Mouse (Mus musculus) kidney, embryonic 16.5 days (tissue): ENCODE measurements at regions not wholly inside any gene's neighbourhood (a gene's known extent, or its start where the extent isn't known, plus 50 kb on each side); places are given as distances from the start of the nearest gene placed in this dataset.

Experiments used
- ATAC-seq: fragments of 200-750 bp; cut with Nextera tagmentation; 2 replicates; pipeline ENCODE4 v1.8.0; 2017; ENCODE audit warnings: moderate TSS enrichment; ENCODE audit not compliant: low FRiP score, low TSS enrichment
- H3K27ac ChIP-seq: fragments of 300-500 bp; sonication (generic); 2 replicates; pipeline ENCODE4 v1.5.1; 2014; ENCODE audit warnings: low read length
- H3K27me3 ChIP-seq: fragments of 300-500 bp; sonication (generic); 2 replicates; pipeline ENCODE4 v1.6.1; 2014; ENCODE audit warnings: low read length, control low read depth, mixed read lengths; ENCODE audit not compliant: insufficient read depth
- H3K36me3 ChIP-seq: fragments of 300-500 bp; sonication (generic); 2 replicates; pipeline ENCODE4 v1.6.1; 2014; ENCODE audit warnings: low read length, control low read depth, mixed read lengths; ENCODE audit not compliant: insufficient read depth
- H3K4me1 ChIP-seq: fragments of 300-500 bp; sonication (generic); 2 replicates; pipeline ENCODE4 v1.6.1; 2014; ENCODE audit warnings: low read length, control low read depth, mixed read lengths; ENCODE audit not compliant: insufficient read depth
- H3K4me2 ChIP-seq: fragments of 300-500 bp; sonication (generic); replicated peaks from 2 replicates; pipeline ENCODE4 v1.6.1; 2014; ENCODE audit warnings: low read depth, low read length
- H3K4me3 ChIP-seq: fragments of 300-500 bp; sonication (generic); 2 replicates; pipeline ENCODE4 v1.5.1; 2014; ENCODE audit warnings: mild to moderate bottlenecking, low read length
- H3K9ac ChIP-seq: fragments of 300-500 bp; sonication (generic); replicated peaks from 2 replicates; pipeline ENCODE4 v1.6.1; 2014; ENCODE audit warnings: low read length
- H3K9me3 ChIP-seq: fragments of 300-500 bp; sonication (generic); 2 replicates; pipeline ENCODE4 v1.6.1; 2016; ENCODE audit warnings: low read length, control low read depth
- WGBS: fragments of 180-500 bp; shearing (Covaris S2); extraction: QIAGEN DNeasy Blood & Tissue Kit; methylation state at CpG from one replicate; pipeline ENCODE4 v1.1.7; 2014; 5-methylcytosine and 5-hydroxymethylcytosine counted together

- Histone ChIP-seq H3K36me3 (no peaks in the 10 kb centered on the region), H3K4me3 (no peak overlapping the region), H3K9ac (no peak overlapping the region), H3K4me2 (no peak overlapping the region), H3K27me3 (no peaks in the 10 kb centered on the region), H3K4me1 (no peaks in the 10 kb centered on the region), H3K27ac (no peak overlapping the region), H3K9me3 (no peaks in the 10 kb centered on the region)
- peak; percentile 35; the same call in 1 of the 2 replicates for ATAC-seq
- WGBS = 10% methylated on average over 11 of the region's 11 CpGs
These were observed 249.4 kb upstream of the Rgma start for GRCm38 (mm10) chr7:73125864-73126263.

GRCm38 (mm10) chr7:73135786-73136185, 239.5 kb upstream of the Rgma start:
- Histone ChIP-seq H3K4me2 (no peak overlapping the region), H3K4me3 (no peak overlapping the region), H3K4me1 (peaks cover 10% of the 10 kb centered on the region; the same call in 1 of the 2 replicates), H3K9me3 (no peaks in the 10 kb centered on the region), H3K27me3 (0 out of 2 replicates have a peak, but pooled peaks cover 4% of the 10 kb centered on the region), H3K27ac (no peak overlapping the region), H3K9ac (no peak overlapping the region), H3K36me3 (no peaks in the 10 kb centered on the region)
- no peak for ATAC-seq
- 84% methylated on average over 6 of the region's 6 CpGs for WGBS

GRCm38 (mm10) chr7:73138269-73138668, 237.0 kb upstream of the Rgma start:
- H3K27ac ChIP-seq = no peak overlapping the region
- H3K36me3 ChIP-seq = no peaks in the 10 kb centered on the region
- H3K27me3 ChIP-seq = 0 out of 2 replicates have a peak, but pooled peaks cover 4% of the 10 kb centered on the region
- H3K9ac ChIP-seq = no peak overlapping the region
- ATAC-seq = no peak
- no peak overlapping the region for H3K4me2 ChIP-seq
- no peak overlapping the region for H3K4me3 ChIP-seq
- peaks cover 22% of the 10 kb centered on the region for H3K4me1 ChIP-seq
- H3K9me3 ChIP-seq = no peaks in the 10 kb centered on the region
- WGBS = 21% methylated on average over 5 of the region's 5 CpGs

DNA sequence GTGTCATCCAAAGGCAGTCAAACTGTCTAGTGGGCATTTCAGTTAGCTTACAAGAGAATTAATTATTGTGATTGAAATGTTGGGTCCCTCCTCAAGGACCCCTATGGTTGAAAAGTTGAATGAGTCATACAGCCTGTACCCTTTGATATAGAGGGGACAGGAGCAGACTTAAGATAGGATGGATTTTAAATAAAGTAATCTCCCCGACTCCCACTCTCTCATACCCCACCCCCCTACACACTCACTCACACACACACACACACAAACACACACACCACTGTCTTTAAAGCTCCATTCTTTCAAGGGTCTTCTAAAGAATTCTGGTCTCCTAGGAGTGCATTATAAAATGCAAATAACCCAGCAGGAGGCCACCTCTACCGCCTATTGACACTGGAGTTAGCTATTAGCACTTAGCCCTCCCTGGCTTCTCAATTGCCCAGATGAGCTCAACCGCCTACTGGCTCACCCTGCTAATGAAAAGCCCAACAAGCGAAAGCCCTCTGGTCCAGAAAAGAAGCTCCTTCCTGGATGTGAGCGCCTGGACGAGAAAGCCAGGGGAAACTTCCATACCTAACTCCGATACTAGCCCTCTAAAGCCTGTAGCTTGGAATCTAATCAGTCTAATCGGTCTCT, 236.3 kb upstream of the Rgma start:
- H3K27ac ChIP-seq = no peak overlapping the region
- H3K4me2 ChIP-seq = no peak overlapping the region
- ATAC-seq = no peak
- no peaks in the 10 kb centered on the region for H3K9me3 ChIP-seq
- WGBS = 14% methylated on average over 8 of the region's 8 CpGs
- H3K9ac ChIP-seq = no peak overlapping the region
- no peaks in the 10 kb centered on the region for H3K36me3 ChIP-seq
- H3K4me3 ChIP-seq = no peak overlapping the region
- H3K27me3 ChIP-seq = 0 out of 2 replicates have a peak, but pooled peaks cover 4% of the 10 kb centered on the region
- H3K4me1 ChIP-seq = peaks cover 22% of the 10 kb centered on the region

- H3K9me3 ChIP-seq = no peaks in the 10 kb centered on the region
- ATAC-seq = no peak
- 63% methylated on average over 6 of the region's 6 CpGs for WGBS
- H3K4me3 ChIP-seq = no peak overlapping the region
- H3K27ac ChIP-seq = no peak overlapping the region
- H3K27me3 ChIP-seq = 0 out of 2 replicates have a peak, but pooled peaks cover 4% of the 10 kb centered on the region
- H3K36me3 ChIP-seq = no peaks in the 10 kb centered on the region
- H3K4me2 ChIP-seq = 0 out of 2 replicates have a peak overlapping the region, but pooled peaks have one; percentile 15
- peaks cover 22% of the 10 kb centered on the region for H3K4me1 ChIP-seq
- H3K9ac ChIP-seq = no peak overlapping the region
These were observed 235.4 kb upstream of the Rgma start for GRCm38 (mm10) chr7:73139901-73140300.

DNA sequence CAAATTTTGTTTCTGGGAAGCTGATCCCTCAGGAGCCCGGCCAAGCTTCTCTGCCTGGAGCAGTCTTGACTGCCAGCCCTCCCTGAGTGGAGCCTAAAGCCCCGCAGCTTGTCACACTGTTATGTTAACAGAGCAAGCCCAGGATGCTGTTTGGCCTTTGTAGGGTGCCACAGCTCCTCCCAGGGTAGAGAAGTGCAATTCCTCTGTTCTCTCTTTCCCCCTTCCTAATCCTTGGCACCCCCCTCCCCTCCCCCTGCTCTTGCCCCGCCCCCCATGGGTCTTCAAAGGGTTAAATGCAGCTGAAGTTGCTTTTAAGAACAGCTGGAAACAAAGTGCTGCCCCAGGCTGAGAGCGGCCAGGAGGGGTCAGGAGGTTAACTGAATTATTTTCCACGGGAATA, 234.1 kb upstream of the Rgma start:
- WGBS = 5% methylated on average over 5 of the region's 5 CpGs
- H3K4me3 ChIP-seq = no peak overlapping the region
- peaks cover 22% of the 10 kb centered on the region for H3K4me1 ChIP-seq
- H3K4me2 ChIP-seq = no peak overlapping the region
- H3K36me3 ChIP-seq = no peaks in the 10 kb centered on the region
- no peak overlapping the region; the same call in 1 of the 2 replicates for H3K27ac ChIP-seq
- H3K9me3 ChIP-seq = no peaks in the 10 kb centered on the region
- no peak overlapping the region for H3K9ac ChIP-seq
- peak; percentile 57; the same call in 1 of the 2 replicates for ATAC-seq
- H3K27me3 ChIP-seq = 0 out of 2 replicates have a peak, but pooled peaks cover 4% of the 10 kb centered on the region

- WGBS = 85% methylated on average over 11 of the region's 11 CpGs
- Histone ChIP-seq H3K36me3 (no peaks in the 10 kb centered on the region), H3K4me1 (peaks cover 19% of the 10 kb centered on the region), H3K27me3 (0 out of 2 replicates have a peak, but pooled peaks cover 4% of the 10 kb centered on the region), H3K9ac (no peak overlapping the region), H3K4me2 (no peak overlapping the region), H3K27ac (no peak overlapping the region), H3K4me3 (no peak overlapping the region), H3K9me3 (no peaks in the 10 kb centered on the region)
- ATAC-seq = no peak
These were observed 231.4 kb upstream of the Rgma start for GRCm38 (mm10) chr7:73143902-73144301.

DNA sequence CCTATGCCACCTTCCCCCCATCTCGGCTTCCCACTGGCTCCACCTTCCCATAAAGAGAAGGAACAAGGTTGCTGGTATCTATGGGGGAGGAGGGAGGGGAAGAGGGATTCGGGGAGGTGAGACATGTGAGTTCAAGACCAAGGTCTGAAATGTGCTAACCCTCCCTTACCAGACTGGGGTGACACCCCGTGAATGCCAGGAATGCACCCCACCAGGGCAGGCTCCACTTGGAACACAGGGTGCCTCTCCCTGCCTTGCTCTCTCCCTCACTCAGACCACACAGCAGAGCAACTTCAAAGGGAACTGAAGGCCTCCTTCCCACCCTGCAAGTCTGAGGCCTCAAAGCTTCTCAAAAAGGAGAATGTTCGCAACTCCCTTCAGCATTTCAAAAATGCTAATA, 230.5 kb upstream of the Rgma start:
- no peak overlapping the region for H3K4me2 ChIP-seq
- no peak overlapping the region for H3K27ac ChIP-seq
- H3K36me3 ChIP-seq = no peaks in the 10 kb centered on the region
- no peak overlapping the region for H3K9ac ChIP-seq
- ATAC-seq = no peak
- peaks cover 12% of the 10 kb centered on the region for H3K4me1 ChIP-seq
- no peak overlapping the region for H3K4me3 ChIP-seq
- 38% methylated on average over 4 of the region's 4 CpGs for WGBS
- H3K9me3 ChIP-seq = no peaks in the 10 kb centered on the region
- 0 out of 2 replicates have a peak, but pooled peaks cover 1% of the 10 kb centered on the region for H3K27me3 ChIP-seq

DNA sequence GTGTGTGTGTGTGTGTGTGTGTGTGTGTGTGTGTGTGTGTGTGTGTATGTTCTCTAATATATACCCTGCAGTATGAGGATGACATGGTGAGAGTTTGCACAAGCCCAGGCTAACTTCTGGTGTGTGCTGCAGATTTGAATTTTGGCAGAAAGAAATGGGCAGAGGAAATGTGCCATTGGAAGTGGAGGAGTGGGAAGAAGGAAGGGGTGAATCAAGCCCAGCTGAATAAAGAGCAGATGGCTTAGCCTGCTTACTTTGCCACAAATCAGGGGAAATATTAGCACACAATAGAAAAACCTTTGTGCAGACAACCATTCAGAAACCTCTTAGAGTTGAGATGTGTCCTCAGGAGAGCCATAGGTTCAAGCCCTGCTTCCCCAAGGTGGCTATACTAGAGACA, 228.1 kb upstream of the Rgma start:
- no peak for ATAC-seq
- Histone ChIP-seq H3K9me3 (no peaks in the 10 kb centered on the region), H3K4me2 (no peak overlapping the region), H3K27ac (no peak overlapping the region), H3K27me3 (no peaks in the 10 kb centered on the region), H3K4me1 (no peaks in the 10 kb centered on the region), H3K36me3 (no peaks in the 10 kb centered on the region), H3K9ac (no peak overlapping the region), H3K4me3 (no peak overlapping the region)

DNA sequence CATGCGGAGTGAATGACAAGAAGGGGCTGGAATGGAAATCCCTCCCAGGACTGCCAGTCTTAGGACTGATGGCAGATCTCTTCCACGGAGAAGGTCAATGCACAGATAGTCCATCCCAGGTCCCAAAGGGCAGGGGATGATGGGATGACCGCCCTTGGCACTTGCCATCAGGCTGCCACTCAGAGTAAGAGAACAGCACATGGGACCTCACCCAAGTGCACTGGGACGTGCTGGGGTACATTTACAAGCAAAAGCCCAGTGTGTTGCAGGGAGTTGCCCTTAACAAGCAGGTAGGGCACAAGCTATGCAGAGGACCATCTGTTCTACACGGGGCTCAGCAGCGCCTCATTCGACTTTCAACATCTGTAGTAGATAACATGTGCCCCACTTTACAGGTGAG, 224.9 kb upstream of the Rgma start:
- Histone ChIP-seq H3K27ac (no peak overlapping the region), H3K27me3 (no peaks in the 10 kb centered on the region), H3K9ac (no peak overlapping the region), H3K4me1 (no peaks in the 10 kb centered on the region), H3K36me3 (no peaks in the 10 kb centered on the region), H3K4me2 (no peak overlapping the region), H3K4me3 (no peak overlapping the region), H3K9me3 (no peaks in the 10 kb centered on the region)
- 72% methylated on average over 7 of the region's 7 CpGs for whole genome bisulfite sequencing
- ATAC-seq = no peak
